Mouse (Mus musculus): ENCODE measurements at regions not wholly inside any gene's neighbourhood (a gene's known extent, or its start where the extent isn't known, plus 50 kb on each side); places are given as distances from the start of the nearest gene placed in this dataset.

GRCm38 (mm10) chr3:137153234-137153633, 187.6 kb upstream of the Emcn start:
- no peaks in the 10 kb centered on the region for H3K36me3 ChIP-seq (replicated peaks)
- H3K9me3 ChIP-seq (replicated peaks), result no peaks in the 10 kb centered on the region
- ATAC-seq (ENCODE audit: extremely low read depth, insufficient number of reproducible peaks, low FRiP score, poor library complexity, severe bottlenecking) (no peak), DNase-seq (ENCODE audit: low spot score) (no peak)
- no peak overlapping the region for H3K4me3 ChIP-seq (ENCODE audit: low read depth, low read length)
- TF ChIP-seq GATA2 (IDR thresholded peaks at IDR 0.05; ENCODE audit: borderline replicate concordance, low read depth, low read length) (no peak), TAL1 (conservative IDR thresholded peaks at IDR 0.05; ENCODE audit: low read depth, low read length) (no peak), GATA1 (IDR thresholded peaks at IDR 0.05; ENCODE audit: borderline replicate concordance, low read length) (no peak), POLR2AphosphoS5 (IDR thresholded peaks at IDR 0.05; ENCODE audit: insufficient replicate concordance, low read depth, low read length) (no peak), CTCF (IDR thresholded peaks at IDR 0.05; ENCODE audit: low read depth, low read length) (no peak)
- no peaks in the 10 kb centered on the region for H3K27me3 ChIP-seq (ENCODE audit: insufficient read depth, low read length)
- H3K4me1 ChIP-seq (ENCODE audit: insufficient read depth, low read depth, low read length), result no peaks in the 10 kb centered on the region

- no peak for ATAC-seq (ENCODE audit: extremely low read depth, insufficient number of reproducible peaks, low FRiP score, poor library complexity, severe bottlenecking)
- H3K36me3 ChIP-seq (replicated peaks), result no peaks in the 10 kb centered on the region
- no peak overlapping the region for H3K4me3 ChIP-seq (ENCODE audit: low read depth, low read length)
- no peak for DNase-seq (ENCODE audit: low spot score)
- no peaks in the 10 kb centered on the region for H3K4me1 ChIP-seq (ENCODE audit: insufficient read depth, low read depth, low read length)
- H3K9me3 ChIP-seq (replicated peaks), result no peaks in the 10 kb centered on the region
- H3K27me3 ChIP-seq (ENCODE audit: insufficient read depth, low read length), result no peaks in the 10 kb centered on the region
- no peak for TF ChIP-seq GATA1 (IDR thresholded peaks at IDR 0.05; ENCODE audit: borderline replicate concordance, low read length)
- no peak for TF ChIP-seq CTCF (IDR thresholded peaks at IDR 0.05; ENCODE audit: low read depth, low read length)
- no peak for TF ChIP-seq TAL1 (conservative IDR thresholded peaks at IDR 0.05; ENCODE audit: low read depth, low read length)
- TF ChIP-seq GATA2 (IDR thresholded peaks at IDR 0.05; ENCODE audit: borderline replicate concordance, low read depth, low read length), result no peak
- no peak for TF ChIP-seq POLR2AphosphoS5 (IDR thresholded peaks at IDR 0.05; ENCODE audit: insufficient replicate concordance, low read depth, low read length)
Measured at GRCm38 (mm10) chr3:137154200-137155042, 186.4 kb upstream of the Emcn start.

GRCm38 (mm10) chr3:137155043-137155404, 185.8 kb upstream of the Emcn start:
- no peaks in the 10 kb centered on the region for H3K27me3 ChIP-seq (ENCODE audit: insufficient read depth, low read length)
- H3K4me1 ChIP-seq (ENCODE audit: insufficient read depth, low read depth, low read length), result no peaks in the 10 kb centered on the region
- H3K9me3 ChIP-seq (replicated peaks), result no peaks in the 10 kb centered on the region
- no peaks in the 10 kb centered on the region for H3K36me3 ChIP-seq (replicated peaks)
- H3K4me3 ChIP-seq (ENCODE audit: low read depth, low read length), result no peak overlapping the region
- ATAC-seq (ENCODE audit: extremely low read depth, insufficient number of reproducible peaks, low FRiP score, poor library complexity, severe bottlenecking) (no peak), DNase-seq (ENCODE audit: low spot score) (no peak)
- TF ChIP-seq CTCF (IDR thresholded peaks at IDR 0.05; ENCODE audit: low read depth, low read length) (no peak), TAL1 (conservative IDR thresholded peaks at IDR 0.05; ENCODE audit: low read depth, low read length) (no peak), POLR2AphosphoS5 (IDR thresholded peaks at IDR 0.05; ENCODE audit: insufficient replicate concordance, low read depth, low read length) (no peak), GATA1 (IDR thresholded peaks at IDR 0.05; ENCODE audit: borderline replicate concordance, low read length) (no peak), GATA2 (IDR thresholded peaks at IDR 0.05; ENCODE audit: borderline replicate concordance, low read depth, low read length) (no peak)

GRCm38 (mm10) chr3:137156250-137156975, 184.5 kb upstream of the Emcn start:
- no peak for DNase-seq (ENCODE audit: low spot score)
- Histone ChIP-seq H3K9me3 (replicated peaks) (no peaks in the 10 kb centered on the region), H3K4me3 (ENCODE audit: low read depth, low read length) (no peak overlapping the region), H3K36me3 (replicated peaks) (no peaks in the 10 kb centered on the region), H3K4me1 (ENCODE audit: insufficient read depth, low read depth, low read length) (no peaks in the 10 kb centered on the region), H3K27me3 (ENCODE audit: insufficient read depth, low read length) (no peaks in the 10 kb centered on the region)
- ATAC-seq (ENCODE audit: extremely low read depth, insufficient number of reproducible peaks, low FRiP score, poor library complexity, severe bottlenecking), result no peak
- TF ChIP-seq POLR2AphosphoS5 (IDR thresholded peaks at IDR 0.05; ENCODE audit: insufficient replicate concordance, low read depth, low read length) (no peak), TAL1 (conservative IDR thresholded peaks at IDR 0.05; ENCODE audit: low read depth, low read length) (no peak), GATA2 (IDR thresholded peaks at IDR 0.05; ENCODE audit: borderline replicate concordance, low read depth, low read length) (no peak), CTCF (IDR thresholded peaks at IDR 0.05; ENCODE audit: low read depth, low read length) (no peak)

- DNase-seq (ENCODE audit: low spot score) (no peak), ATAC-seq (ENCODE audit: extremely low read depth, insufficient number of reproducible peaks, low FRiP score, poor library complexity, severe bottlenecking) (no peak)
- no peaks in the 10 kb centered on the region for H3K4me1 ChIP-seq (ENCODE audit: insufficient read depth, low read depth, low read length)
- no peaks in the 10 kb centered on the region for H3K27me3 ChIP-seq (ENCODE audit: insufficient read depth, low read length)
- no peaks in the 10 kb centered on the region for H3K9me3 ChIP-seq (replicated peaks)
- H3K4me3 ChIP-seq (ENCODE audit: low read depth, low read length), result no peak overlapping the region
- TF ChIP-seq POLR2AphosphoS5 (IDR thresholded peaks at IDR 0.05; ENCODE audit: insufficient replicate concordance, low read depth, low read length) (no peak), CTCF (IDR thresholded peaks at IDR 0.05; ENCODE audit: low read depth, low read length) (no peak), GATA1 (IDR thresholded peaks at IDR 0.05; ENCODE audit: borderline replicate concordance, low read length) (no peak), GATA2 (IDR thresholded peaks at IDR 0.05; ENCODE audit: borderline replicate concordance, low read depth, low read length) (no peak), TAL1 (conservative IDR thresholded peaks at IDR 0.05; ENCODE audit: low read depth, low read length) (no peak)
- H3K36me3 ChIP-seq (replicated peaks), result no peaks in the 10 kb centered on the region
Measured at GRCm38 (mm10) chr3:137189035-137189434, 151.8 kb upstream of the Emcn start.

- no peak for TF ChIP-seq POLR2AphosphoS5 (IDR thresholded peaks at IDR 0.05; ENCODE audit: insufficient replicate concordance, low read depth, low read length)
- TF ChIP-seq CTCF (IDR thresholded peaks at IDR 0.05; ENCODE audit: low read depth, low read length), result no peak
- TF ChIP-seq GATA2 (IDR thresholded peaks at IDR 0.05; ENCODE audit: borderline replicate concordance, low read depth, low read length), result no peak
- TF ChIP-seq GATA1 (IDR thresholded peaks at IDR 0.05; ENCODE audit: borderline replicate concordance, low read length), result no peak
- no peak for TF ChIP-seq TAL1 (conservative IDR thresholded peaks at IDR 0.05; ENCODE audit: low read depth, low read length)
- no peaks in the 10 kb centered on the region for H3K4me1 ChIP-seq (ENCODE audit: insufficient read depth, low read depth, low read length)
- no peaks in the 10 kb centered on the region for H3K27me3 ChIP-seq (ENCODE audit: insufficient read depth, low read length)
- no peaks in the 10 kb centered on the region for H3K9me3 ChIP-seq (replicated peaks)
- DNase-seq (ENCODE audit: low spot score) (no peak), ATAC-seq (ENCODE audit: extremely low read depth, insufficient number of reproducible peaks, low FRiP score, poor library complexity, severe bottlenecking) (no peak)
- no peak overlapping the region for H3K4me3 ChIP-seq (ENCODE audit: low read depth, low read length)
- H3K36me3 ChIP-seq (replicated peaks), result no peaks in the 10 kb centered on the region
Measured at GRCm38 (mm10) chr3:137190489-137190888, 150.4 kb upstream of the Emcn start.

Measured in G1E (cell line).